Mouse (Mus musculus) liver, adult 2 months (tissue): ENCODE measurements around the gene Sema3f.

Source experiments
- CTCF ChIP-seq: fragments of 200-500 bp; IDR thresholded peaks from 2 replicates; pipeline ENCODE4 v1.5.1; 2011; ENCODE audit warnings: low read depth, low read length, control low read depth
- POLR2A ChIP-seq: fragments of 200-500 bp; IDR thresholded peaks from 2 replicates; pipeline ENCODE4 v1.6.1; 2011; ENCODE audit warnings: low read length, control low read depth; ENCODE audit not compliant: insufficient read depth; ENCODE audit errors: extremely low read depth

DNA sequence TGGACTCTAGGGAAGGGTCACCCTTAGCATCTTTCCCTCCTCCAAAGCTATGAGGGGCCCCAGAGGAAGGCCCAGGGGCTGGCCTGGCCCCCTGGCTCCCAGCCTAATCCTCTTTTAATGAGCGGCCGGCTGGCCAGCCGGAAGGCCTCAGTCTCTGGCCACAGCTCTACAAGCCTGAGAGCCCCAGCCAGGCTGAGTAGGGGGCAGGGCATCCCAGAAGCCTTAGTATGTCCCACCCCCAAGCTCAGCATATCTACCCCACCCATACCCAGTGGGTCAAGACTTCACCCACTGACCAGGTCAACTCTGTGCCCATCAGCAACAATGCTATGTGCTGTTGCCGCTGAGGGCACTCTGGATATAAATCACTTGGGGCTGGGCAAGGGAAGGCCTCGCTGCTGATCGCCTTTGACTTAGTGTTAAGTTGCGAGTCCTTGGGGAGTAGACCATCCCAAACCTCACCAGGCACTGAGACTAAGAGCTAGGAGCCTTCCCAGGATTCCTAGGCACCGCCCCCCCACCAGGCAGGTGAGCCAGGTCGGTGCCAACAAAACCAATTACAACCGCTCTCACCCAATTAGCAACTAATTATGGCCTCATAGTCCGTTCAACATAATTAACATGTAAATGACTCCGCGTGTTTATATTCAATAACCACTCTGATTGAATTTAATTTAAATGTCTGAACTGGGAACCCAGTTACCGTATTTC is 12.3 kb downstream of the Sema3f start:
- TF ChIP-seq CTCF, result no peak
- no peak for TF ChIP-seq POLR2A
